Mouse (Mus musculus): ENCODE data around the gene Ubp1.
"Not testable (repeated sequence)": the region's sequence is repeated elsewhere in the genome, so short reads cannot be mapped to it uniquely, and the experiment has no call there.

The Ubp1 gene

DNA sequence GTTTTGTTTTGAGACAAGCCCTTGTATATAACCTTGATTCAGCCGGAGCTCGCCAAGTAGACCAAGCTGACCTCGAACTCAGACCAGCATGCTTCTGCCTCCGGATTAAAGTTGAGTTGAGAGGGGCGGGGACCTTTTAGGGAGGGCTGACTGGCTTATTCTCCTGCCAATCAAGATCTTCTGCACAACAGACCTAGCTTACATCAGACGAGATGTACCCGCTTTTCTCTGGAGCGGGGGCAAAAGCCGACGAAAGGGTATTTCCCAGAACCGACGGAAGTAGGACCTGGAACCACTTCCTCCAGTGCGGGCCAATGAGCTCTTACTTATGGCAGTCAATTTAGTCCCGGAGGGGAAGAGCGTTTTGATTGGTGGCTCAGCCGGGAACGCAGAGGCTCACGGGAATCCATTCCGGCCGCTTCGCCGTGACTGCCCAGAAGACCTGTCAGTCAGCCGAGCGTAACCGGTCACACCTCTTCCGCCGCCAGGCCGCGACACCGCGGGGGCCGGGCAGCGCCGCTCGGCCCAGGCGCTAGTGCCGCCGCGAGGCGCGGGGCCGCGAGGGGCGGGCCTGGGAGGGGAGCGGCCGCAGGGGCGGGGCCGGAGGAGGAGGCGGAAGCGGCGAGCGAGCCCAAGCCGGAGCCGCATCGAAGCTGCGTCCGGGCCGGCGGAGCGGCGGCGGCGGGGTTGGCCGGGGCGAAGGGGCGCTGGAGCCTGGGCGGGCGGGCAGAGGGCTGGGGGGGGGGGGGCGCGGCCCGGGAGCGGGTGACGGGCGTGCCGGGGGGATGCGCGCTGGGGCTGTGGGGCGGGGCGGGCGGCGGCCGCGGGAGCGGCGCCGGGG is at the start of gene Ubp1:
Ubp1 (plus strand) TSS at position 401 of the 841 bp plus-strand sequence.
- peak; percentile 98 for DNase-seq (ENCODE audit: low spot score)

GRCm38 (mm10) chr9:113894903-113895302 is 35.8 kb upstream of the Ubp1 start:
- DNase-seq (ENCODE audit: low spot score): no peak

DNA sequence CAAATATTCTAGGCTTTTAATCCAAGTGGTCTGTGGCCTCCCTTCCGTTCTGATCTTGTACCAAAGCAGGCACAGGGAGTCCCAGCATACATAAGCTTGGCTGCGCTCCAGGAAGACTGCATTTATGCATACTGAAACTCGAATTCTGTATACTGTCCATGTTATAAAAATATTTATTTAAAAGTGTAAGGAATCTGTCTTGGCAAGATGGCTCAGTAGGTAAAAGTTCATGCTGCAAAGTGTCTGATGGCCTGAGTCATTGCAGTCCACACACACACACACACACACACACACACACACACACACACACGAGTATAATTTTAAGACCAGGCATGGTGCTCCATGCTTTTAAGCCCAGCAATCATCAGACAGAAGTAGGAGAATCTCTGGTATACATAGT is 27.6 kb upstream of the Ubp1 start:
- DNase-seq (ENCODE audit: low spot score): peak; percentile 51

GRCm38 (mm10) chr9:113904315-113904714 is 26.4 kb upstream of the Ubp1 start:
- not testable (repeated sequence) for DNase-seq (ENCODE audit: low spot score)

GRCm38 (mm10) chr9:113915789-113916188 is 14.9 kb upstream of the Ubp1 start:
- no peak for DNase-seq (ENCODE audit: low spot score)

DNA sequence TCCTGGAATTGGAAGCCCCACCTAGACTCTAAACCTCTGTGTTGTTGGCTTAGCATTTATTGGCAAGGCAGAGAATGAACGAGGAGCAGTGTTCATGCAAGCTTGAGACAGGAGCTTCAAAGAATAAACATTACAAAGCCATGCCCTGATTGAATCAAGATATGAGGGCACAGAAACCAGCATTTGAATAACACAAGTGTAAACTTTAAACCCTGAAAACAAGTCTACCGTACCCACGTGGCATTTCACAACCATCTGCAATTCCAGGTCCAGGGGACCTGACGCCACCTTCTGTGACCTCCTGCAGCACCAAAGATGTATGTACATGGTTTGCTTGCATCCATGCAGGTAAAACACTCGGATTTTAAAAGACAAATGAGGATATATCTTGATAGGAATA is 8.1 kb upstream of the Ubp1 start:
- no peak for DNase-seq (ENCODE audit: low spot score)

- no peak for DNase-seq (ENCODE audit: low spot score)
These were observed 5.9 kb upstream of the Ubp1 start for GRCm38 (mm10) chr9:113924883-113925282.

- DNase-seq (ENCODE audit: low spot score): no peak
These were observed 2.1 kb upstream of the Ubp1 start for GRCm38 (mm10) chr9:113928591-113928990.

DNA sequence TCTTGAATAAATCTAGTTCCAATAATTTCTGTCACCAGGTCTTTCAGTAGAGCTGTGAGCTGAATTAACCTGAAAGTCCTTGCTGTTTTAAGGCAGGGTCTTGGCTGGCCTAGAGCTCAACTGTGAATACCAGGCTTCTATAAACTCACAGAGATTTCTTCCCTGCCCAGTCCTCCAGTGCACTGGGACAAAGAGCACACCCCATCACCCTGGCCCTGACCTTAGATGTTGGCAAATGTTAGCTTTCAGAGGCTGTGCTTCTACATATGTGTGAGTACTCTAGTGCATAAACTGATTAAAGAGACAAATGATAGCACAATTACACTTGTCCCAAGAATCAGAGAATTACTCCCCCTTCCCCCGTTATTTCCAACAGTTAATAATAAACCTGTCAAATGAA is 1.1 kb upstream of the Ubp1 start:
- peak; percentile 46 for DNase-seq (ENCODE audit: low spot score)

- DNase-seq (ENCODE audit: low spot score): no peak
These were observed 803 bp downstream of the Ubp1 start for GRCm38 (mm10) chr9:113931375-113932099.

- peak; percentile 55 for DNase-seq (ENCODE audit: low spot score)
These were observed 1.4 kb downstream of the Ubp1 start for GRCm38 (mm10) chr9:113932100-113932470.

- peak; percentile 66 for DNase-seq (ENCODE audit: low spot score)
These were observed 1.8 kb downstream of the Ubp1 start for GRCm38 (mm10) chr9:113932501-113932900.

- DNase-seq (ENCODE audit: low spot score): no peak
These were observed 4.9 kb downstream of the Ubp1 start for GRCm38 (mm10) chr9:113935638-113936037.

- no peak for DNase-seq (ENCODE audit: low spot score)
These were observed 8.5 kb downstream of the Ubp1 start for GRCm38 (mm10) chr9:113939063-113939850.

GRCm38 (mm10) chr9:113941103-113941805 is 10.5 kb downstream of the Ubp1 start:
- DNase-seq (ENCODE audit: low spot score): no peak

GRCm38 (mm10) chr9:113943372-113943771 is 12.6 kb downstream of the Ubp1 start:
- no peak for DNase-seq (ENCODE audit: low spot score)

- peak; percentile 25 for DNase-seq (ENCODE audit: low spot score)
These were observed 16.5 kb downstream of the Ubp1 start for GRCm38 (mm10) chr9:113947216-113947615.

GRCm38 (mm10) chr9:113957777-113958176 is 27.0 kb downstream of the Ubp1 start:
- no peak for DNase-seq (ENCODE audit: low spot score)

DNA sequence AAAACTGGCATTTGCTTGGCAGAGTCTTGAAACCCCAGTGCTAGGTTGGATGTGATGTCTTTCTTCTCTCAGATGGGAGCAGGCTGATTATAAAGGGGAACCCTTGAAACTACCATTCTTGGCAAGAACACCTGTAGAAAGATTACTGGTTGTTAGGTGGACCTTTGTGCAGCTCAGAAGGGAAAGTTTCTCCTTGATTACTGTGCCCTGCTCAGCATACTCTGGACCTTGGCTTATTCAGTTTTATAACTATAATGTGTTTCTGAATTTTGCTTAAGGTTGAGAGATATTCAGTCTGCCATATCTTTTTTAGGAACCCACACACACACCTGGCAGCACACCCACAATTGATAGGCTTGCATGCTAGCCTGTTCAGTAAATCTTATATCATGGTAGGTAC is 33.0 kb downstream of the Ubp1 start:
- DNase-seq (ENCODE audit: low spot score): no peak

DNA sequence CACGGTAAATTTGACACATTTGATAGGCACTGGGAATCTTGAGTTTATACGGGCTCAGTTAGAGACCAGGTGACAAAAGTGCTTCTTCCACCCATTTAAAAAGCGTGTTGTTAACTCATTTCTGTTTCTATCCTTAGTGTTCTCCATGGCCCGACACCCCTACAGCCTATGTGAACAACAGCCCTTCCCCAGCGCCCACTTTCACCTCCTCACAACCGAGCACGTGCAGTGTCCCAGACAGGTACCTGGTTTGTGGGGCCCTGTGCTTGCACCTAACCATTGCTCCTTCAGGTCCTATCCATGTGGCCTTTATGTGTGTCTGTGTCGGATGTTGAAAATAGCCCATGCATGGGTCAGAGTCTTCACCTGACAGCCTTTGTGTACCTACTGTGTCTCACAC is 33.7 kb downstream of the Ubp1 start:
- no peak for DNase-seq (ENCODE audit: low spot score)

DNA sequence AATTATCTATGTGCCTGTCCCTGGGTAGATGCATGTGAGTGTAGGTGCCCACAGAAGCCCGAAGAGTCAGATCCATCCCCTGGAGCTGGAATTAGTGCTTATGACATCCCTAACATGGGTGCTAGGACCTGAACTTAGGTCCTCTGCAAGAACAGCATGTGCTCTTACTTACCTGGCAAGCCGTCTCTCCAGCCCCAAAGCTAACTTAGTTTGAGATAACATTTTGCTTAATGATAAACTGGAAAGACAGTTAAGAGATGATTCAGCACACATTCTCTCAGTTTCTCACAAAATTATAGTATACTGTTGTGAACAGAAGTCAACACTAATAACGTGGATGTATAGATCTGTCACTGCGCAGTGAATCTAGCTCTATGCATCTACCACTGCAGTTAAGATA is 36.1 kb downstream of the Ubp1 start:
- DNase-seq (ENCODE audit: low spot score): no peak

GRCm38 (mm10) chr9:113968967-113969366 is 38.2 kb downstream of the Ubp1 start:
- no peak for DNase-seq (ENCODE audit: low spot score)

All from adipocyte (in vitro differentiated cells).